Mouse (Mus musculus): Measurements from ENCODE around the gene Olfr1448. TPM values are rescaled to one million over a fixed set of nuclear protein-coding genes. Genes with fewer than 3 reads are reported as not detected.

Gene Olfr1448
- not detected in 2 replicates for polyA plus RNA-seq (2012; rRNA removed)

DNA sequence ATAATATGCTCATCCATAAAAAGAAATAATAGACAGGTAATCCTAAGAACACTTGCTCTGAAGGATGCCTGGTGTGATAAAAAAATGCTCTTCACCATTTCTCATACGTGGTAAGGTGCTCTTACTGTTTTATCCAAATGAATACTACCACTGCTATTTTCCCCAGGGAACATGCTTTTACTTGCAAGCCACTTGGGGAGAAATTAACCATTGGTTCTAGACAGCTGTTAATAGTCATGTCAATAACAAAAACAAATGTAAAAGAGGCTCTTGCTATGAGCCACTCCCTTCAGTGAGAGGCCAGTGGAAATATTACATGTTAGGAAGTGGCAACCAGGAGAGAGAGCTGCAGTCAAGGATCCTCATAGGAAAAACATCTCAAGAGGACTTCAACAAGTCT lies at the start of gene Olfr1448:
Gene Olfr1448, minus strand, starts transcription at position 101 of the 400 bp plus-strand sequence.

GRCm38 (mm10) chr19:12949958-12950357 lies 25.7 kb upstream of the Olfr1448 start, which contains the start of gene Olfr1450:
Olfr1450 (plus strand) TSS chr19:12950258.

GRCm38 (mm10) chr19:12930540-12930939 lies 6.3 kb upstream of the Olfr1448 start, which contains the start of gene Olfr1449:
Olfr1449 (plus strand) TSS chr19:12930840.

GRCm38 (mm10) chr19:12903643-12904042 lies 20.6 kb downstream of the Olfr1448 start, which contains the start of gene Olfr1447:
Olfr1447 (minus strand) TSS chr19:12903743.

GRCm38 (mm10) chr19:12893424-12893823 lies 30.8 kb downstream of the Olfr1448 start, which contains the start of gene Olfr1446:
Olfr1446 (minus strand) TSS chr19:12893524.

DNA sequence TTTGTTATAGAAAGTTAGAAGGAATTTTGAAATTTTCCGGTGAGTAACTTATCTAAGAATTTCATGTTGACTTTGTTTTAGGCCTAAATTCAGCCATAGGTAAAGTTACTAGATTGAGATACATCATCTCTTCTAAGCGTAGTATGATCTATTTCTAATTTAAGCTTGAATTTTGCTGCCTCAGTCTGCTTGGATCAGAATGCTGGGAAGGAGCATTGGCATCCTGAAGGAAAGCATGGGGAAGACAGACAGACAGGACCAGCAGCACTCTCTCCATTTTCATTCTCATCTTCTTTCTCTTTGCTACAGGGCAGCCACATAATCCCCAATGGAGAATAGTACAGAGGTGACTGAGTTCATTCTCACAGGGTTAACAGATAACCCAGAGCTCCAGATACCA lies 40.7 kb downstream of the Olfr1448 start, which contains the start of gene Olfr1445:
Gene Olfr1445, plus strand, starts transcription at position 301 of the 400 bp plus-strand sequence.

Other genes starting within 250 kb of the Olfr1448 start
- not detected in 2 replicates for gene Olfr1443, start 246.3 kb downstream of the Olfr1448 start, polyA plus RNA-seq (2012; rRNA removed)
- gene Keg1, start 228.6 kb downstream of the Olfr1448 start, polyA plus RNA-seq (2012; rRNA removed) = 0.10 TPM in 1 of 2 replicates, not detected in the other
- 4.9 and 5.1 TPM in 2 replicates for gene Cntf, start 158.8 kb downstream of the Olfr1448 start, polyA plus RNA-seq (2012; rRNA removed)
- 36.9 and 40.9 TPM in 2 replicates for gene Zfp91, start 128.3 kb downstream of the Olfr1448 start, polyA plus RNA-seq (2012; rRNA removed)
- gene Lpxn, start 128.2 kb downstream of the Olfr1448 start, polyA plus RNA-seq (2012; rRNA removed) = 1.5 and 1.8 TPM in 2 replicates
- gene Gm5244, start 77.7 kb downstream of the Olfr1448 start, polyA plus RNA-seq (2012; rRNA removed) = not detected in 2 replicates
- gene Olfr1444, start 67.1 kb downstream of the Olfr1448 start, polyA plus RNA-seq (2012; rRNA removed) = not detected in 2 replicates
- gene Olfr1445, start 40.6 kb downstream of the Olfr1448 start, polyA plus RNA-seq (2012; rRNA removed) = not detected in 2 replicates
- not detected in 2 replicates for gene Olfr1446, start 30.9 kb downstream of the Olfr1448 start, polyA plus RNA-seq (2012; rRNA removed)
- not detected in 2 replicates for gene Olfr1447, start 20.7 kb downstream of the Olfr1448 start, polyA plus RNA-seq (2012; rRNA removed)
- gene Olfr1449, start 6.4 kb upstream of the Olfr1448 start, polyA plus RNA-seq (2012; rRNA removed) = not detected in 2 replicates
- gene Olfr1450, start 25.8 kb upstream of the Olfr1448 start, polyA plus RNA-seq (2012; rRNA removed) = not detected in 2 replicates
- not detected in 2 replicates for gene Olfr1451, start 70.6 kb upstream of the Olfr1448 start, polyA plus RNA-seq (2012; rRNA removed)
- gene Olfr1453, start 103.9 kb upstream of the Olfr1448 start, polyA plus RNA-seq (2012; rRNA removed) = not detected in 2 replicates
- not detected in 2 replicates for gene Olfr1454, start 136.2 kb upstream of the Olfr1448 start, polyA plus RNA-seq (2012; rRNA removed)
- not detected in 2 replicates for gene Olfr1457, start 173.5 kb upstream of the Olfr1448 start, polyA plus RNA-seq (2012; rRNA removed)
- gene Olfr1458, start 182.4 kb upstream of the Olfr1448 start, polyA plus RNA-seq (2012; rRNA removed) = not detected in 2 replicates
- not detected in 2 replicates for gene Olfr1459, start 225.1 kb upstream of the Olfr1448 start, polyA plus RNA-seq (2012; rRNA removed)
- gene Olfr1461, start 238.6 kb upstream of the Olfr1448 start, polyA plus RNA-seq (2012; rRNA removed) = not detected in 2 replicates

All from central nervous system, embryonic 11.5 days (tissue).